Mouse (Mus musculus) ES-Bruce4 (cell line): ENCODE data around the gene Ythdf2. TPM values are rescaled to one million over a fixed set of nuclear protein-coding genes. Genes with fewer than 3 reads are reported as not detected.

Source experiments
- H3K27ac ChIP-seq: 2 replicates; pipeline ENCODE4 v1.5.1; 2012; ENCODE audit warnings: low read length, inconsistent platforms; ENCODE audit not compliant: insufficient read depth
- H3K27me3 ChIP-seq: 2 replicates; pipeline ENCODE4 v1.6.1; 2012; ENCODE audit warnings: mild to moderate bottlenecking, low read length, inconsistent platforms; ENCODE audit not compliant: control insufficient read depth, poor library complexity, insufficient read depth, severe bottlenecking
- H3K36me3 ChIP-seq: 2 replicates; pipeline ENCODE4 v1.6.1; 2012; ENCODE audit warnings: inconsistent platforms, mild to moderate bottlenecking, low read length, moderate library complexity; ENCODE audit not compliant: control insufficient read depth, poor library complexity, insufficient read depth, severe bottlenecking
- H3K4me1 ChIP-seq: one replicate; pipeline ENCODE4 v1.8.1; 2011; ENCODE audit warnings: low read length; ENCODE audit not compliant: control insufficient read depth, insufficient read depth
- H3K4me3 ChIP-seq: 2 replicates; pipeline ENCODE4 v1.5.1; 2011; ENCODE audit warnings: low read depth, mild to moderate bottlenecking, low read length
- H3K9ac ChIP-seq: 2 replicates; pipeline ENCODE4 v1.6.1; 2012; ENCODE audit warnings: low read depth, mild to moderate bottlenecking, inconsistent platforms; ENCODE audit not compliant: poor library complexity, severe bottlenecking
- H3K9me3 ChIP-seq: replicated peaks from 2 replicates; pipeline ENCODE4 v1.6.1; 2012; ENCODE audit warnings: mild to moderate bottlenecking, low read length, inconsistent platforms; ENCODE audit not compliant: control insufficient read depth, poor library complexity, insufficient read depth, severe bottlenecking
- CTCF ChIP-seq: IDR thresholded peaks from one replicate; pipeline ENCODE4 v1.8.1; 2011; ENCODE audit warnings: low read depth, low read length
- EP300 ChIP-seq: IDR thresholded peaks from 2 replicates; pipeline ENCODE4 v1.6.1; 2011; ENCODE audit warnings: low read depth, low read length; ENCODE audit not compliant: insufficient read depth
- POLR2A ChIP-seq: IDR thresholded peaks from one replicate; pipeline ENCODE4 v1.8.1; 2011; ENCODE audit warnings: low read length; ENCODE audit not compliant: insufficient read depth
- polyA plus RNA-seq: library from polyadenylated mRNA; stranded (reverse); fragments of >200 nt; gene quantifications from 2 replicates; pipeline ENCODE4 v1.2.4, GENCODE M21; 2011; ENCODE audit warnings: low read depth; ENCODE audit not compliant: missing spikeins, insufficient read depth, insufficient read length

Ythdf2 gene
- polyA plus RNA-seq, 1 experiment: 88.7 TPM

DNA sequence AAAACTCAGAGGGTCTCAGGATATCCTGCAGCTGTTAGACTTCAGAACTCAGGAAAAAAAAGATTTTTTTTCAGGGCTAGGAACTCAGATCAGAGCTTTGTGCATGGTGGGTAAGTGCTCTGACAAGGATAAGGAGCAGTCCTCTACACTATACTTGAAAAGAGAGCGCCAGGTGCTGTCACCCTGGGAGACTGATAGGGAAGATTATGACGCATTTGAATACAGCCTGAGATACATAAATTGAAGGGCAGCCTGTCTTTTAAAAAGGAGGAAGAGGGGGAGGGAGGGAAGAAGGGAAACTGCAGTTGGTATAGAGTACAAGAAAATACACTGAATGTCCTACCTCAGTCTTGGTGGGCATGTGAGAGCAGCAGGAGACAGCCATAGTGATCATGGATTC lies 41.5 kb upstream of the Ythdf2 start:
- H3K4me1 ChIP-seq: peaks cover 5% of the 10 kb centered on the region
- TF ChIP-seq CTCF (no peak), POLR2A (no peak), EP300 (no peak)
- H3K4me3 ChIP-seq: no peak overlapping the region
- H3K9ac ChIP-seq: no peak overlapping the region
- no peaks in the 10 kb centered on the region for H3K9me3 ChIP-seq
- H3K27me3 ChIP-seq: no peaks in the 10 kb centered on the region
- H3K36me3 ChIP-seq: peaks cover 11% of the 10 kb centered on the region; the same call in 1 of the 2 replicates
- no peak overlapping the region for H3K27ac ChIP-seq

DNA sequence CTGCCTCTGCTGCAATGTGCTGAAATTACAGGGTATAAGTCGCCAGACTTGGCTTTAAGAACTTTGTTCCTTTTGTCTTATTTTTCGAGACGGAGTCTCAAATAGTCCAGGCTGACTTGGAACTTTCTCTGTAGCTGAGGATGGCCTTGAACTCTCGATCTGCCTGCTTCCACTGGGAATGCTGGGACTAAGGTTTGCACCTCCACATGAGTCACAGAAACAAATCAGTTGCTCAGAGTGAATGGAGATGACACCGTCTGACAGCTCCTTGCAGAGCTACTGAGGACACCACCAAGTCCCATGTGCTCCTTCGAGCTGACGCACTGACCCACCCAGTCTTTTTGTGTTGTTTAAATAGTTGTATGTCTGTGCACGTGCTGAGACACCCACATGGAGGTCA lies 41.0 kb upstream of the Ythdf2 start:
- Histone ChIP-seq H3K36me3 (peaks cover 11% of the 10 kb centered on the region; the same call in 1 of the 2 replicates), H3K27ac (no peak overlapping the region)
- TF ChIP-seq CTCF (no peak), POLR2A (no peak), EP300 (no peak)

DNA sequence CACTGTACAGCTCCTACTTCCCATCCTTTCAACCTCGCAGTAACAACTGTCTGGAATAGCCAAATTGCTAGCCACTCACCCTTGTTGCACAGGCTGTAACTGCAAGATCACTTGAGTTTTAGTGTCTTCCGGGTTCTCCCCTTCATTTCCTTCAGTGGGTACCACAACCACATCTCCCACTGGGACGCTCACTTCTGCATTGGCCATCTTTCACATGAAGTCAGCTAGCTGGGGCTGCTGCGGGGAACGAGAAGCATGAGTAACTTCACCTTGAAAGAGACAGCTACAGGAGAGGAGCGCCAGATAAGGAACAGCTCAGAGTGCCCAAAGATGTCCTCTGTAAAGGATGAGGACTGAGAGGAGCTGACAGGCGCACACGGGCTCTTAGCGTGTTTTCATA lies 39.5 kb upstream of the Ythdf2 start:
- H3K27ac ChIP-seq: no peak overlapping the region
- no peaks in the 10 kb centered on the region for H3K9me3 ChIP-seq
- H3K9ac ChIP-seq: no peak overlapping the region
- TF ChIP-seq CTCF: no peak
- TF ChIP-seq EP300: no peak
- no peaks in the 10 kb centered on the region for H3K27me3 ChIP-seq
- H3K4me1 ChIP-seq: peaks cover 3% of the 10 kb centered on the region
- no peak overlapping the region for H3K4me3 ChIP-seq
- peaks cover 15% of the 10 kb centered on the region; the same call in 1 of the 2 replicates for H3K36me3 ChIP-seq

More for the DNA sequence above, 41.0 kb upstream of the Ythdf2 start:
- Histone ChIP-seq H3K27me3 (no peaks in the 10 kb centered on the region), H3K9ac (no peak overlapping the region), H3K4me3 (no peak overlapping the region), H3K4me1 (peaks cover 5% of the 10 kb centered on the region), H3K9me3 (no peaks in the 10 kb centered on the region)

DNA sequence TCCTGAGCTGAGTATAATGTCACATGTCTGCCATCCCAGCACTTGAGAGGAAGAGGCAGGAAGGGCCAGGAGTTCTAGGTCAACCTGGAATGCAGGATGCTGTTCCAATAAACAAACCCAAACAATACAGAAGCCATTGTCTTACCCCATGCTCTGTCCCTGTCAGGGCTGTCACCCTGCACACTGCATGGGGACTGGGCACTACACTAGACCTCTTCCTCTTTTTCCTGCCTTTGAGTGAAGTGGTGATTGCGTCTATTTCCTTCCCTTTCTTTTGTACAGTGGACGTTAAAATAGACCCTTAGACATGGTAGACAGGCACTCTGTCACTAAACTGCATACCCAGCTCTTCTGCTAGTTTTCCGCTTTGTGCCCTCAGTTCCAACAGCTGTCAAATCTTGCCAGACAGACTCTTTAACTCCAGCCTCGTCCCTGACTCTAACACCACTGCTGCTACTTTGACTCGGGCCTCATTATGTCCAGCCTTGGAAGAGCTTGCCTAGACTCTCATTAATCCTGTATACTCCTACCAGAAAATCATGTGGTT lies 35.4 kb upstream of the Ythdf2 start:
- TF ChIP-seq CTCF (no peak), EP300 (no peak), POLR2A (no peak)
- Histone ChIP-seq H3K27ac (no peak overlapping the region), H3K36me3 (peaks cover 19% of the 10 kb centered on the region)

DNA sequence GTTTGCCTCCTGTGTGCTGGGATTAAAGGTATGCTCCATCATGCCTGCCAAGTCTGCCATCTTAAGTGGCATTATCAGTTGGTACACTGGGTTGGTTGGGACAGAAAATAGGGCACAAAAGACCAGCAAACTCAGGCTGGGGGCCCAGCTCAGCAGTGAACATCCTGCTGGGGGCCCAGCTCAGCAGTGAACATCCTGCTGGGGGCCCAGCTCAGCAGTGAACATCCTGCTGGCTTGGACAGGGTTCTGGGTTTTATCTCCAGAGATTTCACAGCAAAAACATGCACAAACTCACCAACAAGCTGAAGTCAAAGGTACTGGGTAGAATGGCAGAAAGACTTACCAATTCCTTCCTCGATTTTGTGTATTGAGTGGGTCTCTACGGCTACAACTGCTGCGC lies 33.5 kb upstream of the Ythdf2 start:
- no peaks in the 10 kb centered on the region for H3K27me3 ChIP-seq
- no peak overlapping the region for H3K27ac ChIP-seq
- H3K36me3 ChIP-seq: peaks cover 15% of the 10 kb centered on the region
- no peaks in the 10 kb centered on the region for H3K4me1 ChIP-seq
- TF ChIP-seq CTCF: no peak
- no peak for TF ChIP-seq EP300
- no peak for TF ChIP-seq POLR2A
- no peak overlapping the region for H3K9ac ChIP-seq
- no peak overlapping the region for H3K4me3 ChIP-seq
- H3K9me3 ChIP-seq: no peaks in the 10 kb centered on the region

More for the DNA sequence above, 35.4 kb upstream of the Ythdf2 start:
- Histone ChIP-seq H3K4me3 (no peak overlapping the region), H3K27me3 (no peaks in the 10 kb centered on the region), H3K9ac (no peak overlapping the region), H3K4me1 (no peaks in the 10 kb centered on the region), H3K9me3 (no peaks in the 10 kb centered on the region)

DNA sequence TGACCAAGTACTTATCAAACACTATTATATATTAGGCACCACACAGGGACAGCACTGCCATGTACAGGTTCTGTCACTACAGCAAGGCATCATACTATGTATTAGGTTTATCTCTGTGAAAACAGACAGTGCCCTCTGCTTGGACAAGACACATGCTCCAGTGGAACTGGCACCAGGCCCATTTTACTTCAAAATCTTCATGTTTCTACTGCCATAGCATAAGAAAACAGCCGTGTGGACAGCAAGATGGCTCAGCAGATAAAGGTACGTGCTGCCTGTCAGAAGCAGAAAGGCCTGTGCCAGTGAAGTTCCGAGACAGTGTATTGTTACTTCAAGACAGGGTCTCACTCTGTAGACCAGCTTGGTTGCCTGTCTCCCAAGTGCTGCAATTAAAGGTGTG lies 29.1 kb upstream of the Ythdf2 start:
- TF ChIP-seq EP300: no peak
- TF ChIP-seq CTCF: no peak
- no peak for TF ChIP-seq POLR2A
- no peak overlapping the region for H3K9ac ChIP-seq
- peaks cover 14% of the 10 kb centered on the region for H3K36me3 ChIP-seq
- no peaks in the 10 kb centered on the region for H3K9me3 ChIP-seq
- H3K27me3 ChIP-seq: no peaks in the 10 kb centered on the region
- no peak overlapping the region for H3K4me3 ChIP-seq
- no peaks in the 10 kb centered on the region for H3K4me1 ChIP-seq
- no peak overlapping the region for H3K27ac ChIP-seq
